Mouse (Mus musculus) neural tube, embryonic 14.5 days (tissue): ENCODE data around the gene Smarcd2. TPM values are rescaled to one million over a fixed set of nuclear protein-coding genes. Genes with fewer than 3 reads are reported as not detected.
A peak's percentile ranks its signal among the peaks of the same experiment; 100 is the strongest.

Source experiments
- ATAC-seq: fragments of 200-750 bp; cut with Nextera tagmentation; 2 replicates; pipeline ENCODE4 v1.8.0; 2017; ENCODE audit warnings: low read depth, mild to moderate bottlenecking, moderate TSS enrichment, moderate library complexity
- H3K27ac ChIP-seq: fragments of 300-500 bp; sonication (generic); 2 replicates; pipeline ENCODE4 v1.5.1; 2014; ENCODE audit warnings: low read depth, mild to moderate bottlenecking, control low read depth, low read length, moderate library complexity, mixed read lengths
- H3K27me3 ChIP-seq: fragments of 300-500 bp; sonication (generic); 2 replicates; pipeline ENCODE4 v1.6.1; 2014; ENCODE audit warnings: low read length; ENCODE audit not compliant: control insufficient read depth, insufficient read depth
- H3K36me3 ChIP-seq: fragments of 300-500 bp; sonication (generic); 2 replicates; pipeline ENCODE4 v1.6.1; 2014; ENCODE audit warnings: low read length, mixed read lengths; ENCODE audit not compliant: control insufficient read depth, insufficient read depth
- H3K4me1 ChIP-seq: fragments of 300-500 bp; sonication (generic); 2 replicates; pipeline ENCODE4 v1.6.1; 2014; ENCODE audit warnings: low read length; ENCODE audit not compliant: control insufficient read depth, insufficient read depth
- H3K4me2 ChIP-seq: fragments of 300-500 bp; sonication (generic); 2 replicates; pipeline ENCODE4 v1.6.1; 2014; ENCODE audit warnings: mild to moderate bottlenecking, low read depth, low read length, control low read depth
- H3K4me3 ChIP-seq: fragments of 300-500 bp; sonication (generic); 2 replicates; pipeline ENCODE4 v1.5.1; 2014; ENCODE audit warnings: low read depth, low read length, control low read depth, mixed read lengths
- H3K9ac ChIP-seq: fragments of 300-500 bp; sonication (generic); replicated peaks from 2 replicates; pipeline ENCODE4 v1.6.1; 2014; ENCODE audit warnings: low read depth, mild to moderate bottlenecking, control low read depth, low read length, mixed read lengths
- H3K9me3 ChIP-seq: fragments of 300-500 bp; sonication (generic); 2 replicates; pipeline ENCODE4 v1.6.1; 2016; ENCODE audit warnings: low read length; ENCODE audit not compliant: control insufficient read depth
- WGBS: fragments of 180-500 bp; shearing (Covaris S2); extraction: QIAGEN DNeasy Blood & Tissue Kit; methylation state at CpG from one replicate; pipeline ENCODE4 v1.1.7; 2014; 5-methylcytosine and 5-hydroxymethylcytosine counted together
- polyA plus RNA-seq: library from polyadenylated mRNA; unstranded; fragments of >200 nt; fragmentation: Nextera tagmentation; extraction: Ambion mirVana; gene quantifications from 2 replicates; pipeline ENCODE4 v1.2.1, GENCODE M21; 2014

The Smarcd2 gene
- polyA plus RNA-seq, 1 experiment from 2014 or later: 10.3 TPM

DNA sequence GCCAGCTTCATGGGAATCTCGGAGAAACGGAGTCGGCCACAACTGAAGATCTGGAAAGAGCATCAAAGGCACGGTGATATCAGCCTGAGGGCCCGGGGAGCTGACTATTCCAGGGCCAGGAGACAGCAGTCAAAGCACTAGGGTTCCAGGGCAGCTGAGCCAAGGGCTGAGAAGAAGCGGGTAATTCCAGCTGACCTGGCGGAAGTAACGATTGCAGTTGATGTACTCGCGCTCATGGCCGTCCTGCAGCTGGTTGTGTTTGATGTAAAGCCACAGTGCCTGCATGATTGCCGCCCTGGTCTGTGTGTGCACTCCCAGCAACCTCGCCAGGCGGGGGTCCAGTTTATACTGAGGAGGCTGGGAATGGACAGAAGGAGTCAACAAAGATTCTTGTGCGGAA, 7.8 kb downstream of the Smarcd2 start:
- Histone ChIP-seq H3K27ac (no peak overlapping the region), H3K9ac (no peak overlapping the region), H3K27me3 (no peaks in the 10 kb centered on the region), H3K4me1 (peaks cover 24% of the 10 kb centered on the region), H3K4me2 (no peak overlapping the region), H3K9me3 (no peaks in the 10 kb centered on the region), H3K36me3 (peaks cover 45% of the 10 kb centered on the region), H3K4me3 (no peak overlapping the region)
- ATAC-seq: no peak
- 94% methylated on average over 15 of the region's 15 CpGs for WGBS

DNA sequence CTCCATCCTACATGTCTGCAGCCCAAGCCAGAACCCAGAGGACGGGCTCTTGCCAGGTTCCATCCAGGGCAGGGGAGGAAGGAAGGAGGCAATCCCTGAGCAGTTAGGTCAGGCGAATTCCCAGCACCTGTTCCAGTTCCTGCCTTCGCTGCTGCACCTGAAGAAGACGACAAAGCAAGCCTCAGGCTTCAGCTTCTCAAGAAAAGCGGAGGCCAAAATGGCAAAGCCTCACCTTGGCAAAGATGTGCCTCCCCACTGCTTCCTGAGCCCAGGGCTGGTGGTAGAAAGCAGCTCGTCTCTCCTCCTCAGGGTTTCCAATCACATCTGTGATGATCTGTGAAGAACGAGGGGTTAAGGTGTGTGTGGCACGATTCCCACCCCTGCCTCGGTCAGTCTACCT, 8.8 kb downstream of the Smarcd2 start:
- Histone ChIP-seq H3K9ac (no peak overlapping the region), H3K4me3 (no peak overlapping the region), H3K4me2 (no peak overlapping the region), H3K9me3 (no peaks in the 10 kb centered on the region), H3K27ac (no peak overlapping the region), H3K36me3 (peaks cover 45% of the 10 kb centered on the region), H3K4me1 (peaks cover 20% of the 10 kb centered on the region), H3K27me3 (no peaks in the 10 kb centered on the region)
- ATAC-seq: no peak
- 93% methylated on average over 9 of the region's 9 CpGs for WGBS

DNA sequence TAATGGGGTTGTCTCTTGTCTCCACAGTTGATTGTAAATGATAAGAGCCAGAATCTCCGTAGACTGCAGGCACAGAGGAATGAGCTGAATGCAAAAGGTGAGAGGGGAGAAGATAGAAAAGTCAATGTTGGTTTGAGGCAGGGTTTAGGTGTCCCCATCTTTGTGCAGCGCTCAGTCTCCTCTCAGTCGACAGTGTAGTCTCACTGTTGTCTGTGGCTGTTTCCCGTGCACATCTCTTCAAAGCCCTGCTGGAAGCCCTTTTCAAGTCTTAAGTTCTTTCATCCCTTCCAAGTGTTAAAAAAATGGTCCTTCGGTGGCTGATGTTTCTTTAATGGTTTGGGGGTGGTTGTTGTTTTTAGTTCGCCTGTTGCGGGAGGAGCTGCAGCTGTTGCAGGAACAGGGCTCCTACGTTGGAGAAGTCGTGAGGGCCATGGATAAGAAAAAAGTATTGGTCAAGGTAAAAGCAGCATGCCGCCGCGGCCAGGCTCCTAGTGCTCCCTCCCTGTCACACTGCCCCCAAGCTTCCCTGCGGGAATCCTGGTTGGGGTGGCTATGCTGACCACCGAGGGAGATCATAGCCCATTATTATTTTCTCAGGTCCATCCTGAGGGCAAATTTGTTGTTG, 11.8 kb downstream of the Smarcd2 start:
- Histone ChIP-seq H3K36me3 (peaks cover 45% of the 10 kb centered on the region), H3K9me3 (no peaks in the 10 kb centered on the region), H3K9ac (no peak overlapping the region), H3K4me1 (peaks cover 8% of the 10 kb centered on the region; the same call in 1 of the 2 replicates), H3K4me3 (no peak overlapping the region), H3K4me2 (no peak overlapping the region), H3K27ac (no peak overlapping the region), H3K27me3 (no peaks in the 10 kb centered on the region)
- 88% methylated on average over 14 of the region's 14 CpGs for WGBS
- no peak for ATAC-seq

GRCm38 (mm10) chr11:106256775-106257174, 16.0 kb downstream of the Smarcd2 start:
- peak overlapping the region; percentile 68 for H3K4me3 ChIP-seq
- H3K27me3 ChIP-seq: no peaks in the 10 kb centered on the region
- H3K36me3 ChIP-seq: peaks cover 19% of the 10 kb centered on the region
- H3K4me2 ChIP-seq: peak overlapping the region; percentile 89
- no peak for ATAC-seq
- no peak overlapping the region for H3K27ac ChIP-seq
- peaks cover 15% of the 10 kb centered on the region for H3K4me1 ChIP-seq
- H3K9me3 ChIP-seq: no peaks in the 10 kb centered on the region
- 78% methylated on average over 5 of the region's 5 CpGs for WGBS
- H3K9ac ChIP-seq: peak overlapping the region; percentile 67; the same call in 1 of the 2 replicates

- Histone ChIP-seq H3K4me1 (peaks cover 15% of the 10 kb centered on the region), H3K36me3 (peaks cover 17% of the 10 kb centered on the region), H3K27me3 (no peaks in the 10 kb centered on the region), H3K27ac (peak within 1 kb of the TSS; percentile 75), H3K9me3 (no peaks in the 10 kb centered on the region), H3K9ac (peak within 1 kb of the TSS; percentile 67), H3K4me2 (peak within 1 kb of the TSS; percentile 89), H3K4me3 (peak within 1 kb of the TSS; percentile 68)
- peak; percentile 95 for ATAC-seq
- under 1% methylated on average over 42 of the region's 42 CpGs for WGBS
Measured at GRCm38 (mm10) chr11:106255685-106256451, 16.9 kb downstream of the Smarcd2 start, which contains the start of the genes Ftsj3 and Psmc5. TSS of gene Ftsj3 (minus strand) at chr11:106256079. TSS of gene Psmc5 (plus strand) at chr11:106256154.

DNA sequence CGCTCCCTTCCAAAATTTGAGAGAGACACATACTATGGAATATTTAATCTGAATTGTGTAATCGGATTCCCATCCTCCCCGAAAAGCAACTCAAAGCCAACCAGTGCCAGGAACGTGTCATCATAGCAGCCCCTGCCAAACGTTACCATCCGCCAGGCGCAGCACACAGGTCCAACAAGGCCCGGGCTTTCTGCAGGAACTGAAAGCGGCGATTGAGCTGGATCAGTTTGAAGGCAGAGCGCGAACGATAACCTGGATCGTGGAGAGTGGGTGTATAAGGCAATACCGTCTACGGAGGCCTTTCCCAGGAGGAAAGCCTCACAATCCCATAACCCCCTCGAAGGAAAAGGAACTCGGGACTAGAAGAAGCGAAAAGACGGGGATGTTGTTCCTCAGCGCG, 17.6 kb downstream of the Smarcd2 start:
- Histone ChIP-seq H3K4me2 (peak overlapping the region; percentile 89), H3K9ac (peak overlapping the region; percentile 44), H3K36me3 (peaks cover 24% of the 10 kb centered on the region), H3K9me3 (no peaks in the 10 kb centered on the region), H3K4me1 (peaks cover 15% of the 10 kb centered on the region), H3K27ac (no peak overlapping the region), H3K4me3 (peak overlapping the region; percentile 68), H3K27me3 (no peaks in the 10 kb centered on the region)
- 0 out of 2 replicates have a peak, but pooled peaks have one; percentile 2 for ATAC-seq
- WGBS: 4% methylated on average over 22 of the region's 22 CpGs

DNA sequence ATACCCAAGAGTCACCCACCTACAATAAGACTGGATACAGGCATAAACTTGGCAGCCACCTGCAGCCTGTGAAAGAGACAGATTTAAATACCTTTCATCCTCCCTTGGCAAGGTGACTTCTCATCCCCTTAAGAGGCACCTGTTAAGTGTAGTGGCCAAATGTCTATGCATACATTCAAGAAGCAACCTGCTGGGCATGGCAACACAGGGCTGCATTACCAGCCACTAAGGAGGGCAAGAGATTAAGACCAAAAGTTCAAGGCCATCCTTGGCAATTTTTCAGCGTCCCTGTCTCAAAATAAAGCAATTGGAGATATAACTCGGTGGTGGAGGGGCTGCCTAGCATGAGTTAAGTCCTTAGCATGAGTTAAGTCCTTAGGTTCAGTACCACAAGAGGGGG, 18.0 kb downstream of the Smarcd2 start:
- Histone ChIP-seq H3K27me3 (no peaks in the 10 kb centered on the region), H3K4me2 (peak overlapping the region; percentile 89), H3K9ac (peak overlapping the region; percentile 44; the same call in 1 of the 2 replicates), H3K27ac (no peak overlapping the region), H3K36me3 (peaks cover 28% of the 10 kb centered on the region), H3K9me3 (no peaks in the 10 kb centered on the region), H3K4me3 (peak overlapping the region; percentile 68), H3K4me1 (peaks cover 15% of the 10 kb centered on the region)
- WGBS: 19% methylated on average over 2 of the region's 2 CpGs
- ATAC-seq: no peak

DNA sequence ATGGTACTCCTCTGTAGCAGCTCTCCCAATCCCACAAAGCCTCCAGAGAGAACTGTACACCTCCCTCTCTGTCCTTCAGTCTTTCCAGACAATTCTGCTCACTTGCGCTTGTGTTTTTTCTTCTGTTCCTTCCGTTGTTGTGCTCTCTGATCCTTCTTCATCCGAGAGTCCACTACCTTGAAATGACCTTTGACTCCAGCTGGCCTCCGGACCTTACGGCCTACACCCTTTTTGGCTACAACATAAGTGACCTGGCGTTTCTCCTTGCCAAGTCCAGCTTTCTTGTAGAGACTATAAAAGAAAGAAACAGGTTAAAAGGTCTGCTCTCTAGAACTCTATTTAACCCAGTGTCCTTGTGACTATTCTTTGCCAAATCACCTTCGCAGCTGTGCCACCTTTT, 23.4 kb downstream of the Smarcd2 start:
- H3K27ac ChIP-seq: no peak overlapping the region
- peaks cover 79% of the 10 kb centered on the region for H3K36me3 ChIP-seq
- WGBS: 90% methylated on average over 7 of the region's 7 CpGs
- no peak overlapping the region for H3K4me2 ChIP-seq
- no peaks in the 10 kb centered on the region for H3K27me3 ChIP-seq
- no peaks in the 10 kb centered on the region for H3K9me3 ChIP-seq
- H3K9ac ChIP-seq: no peak overlapping the region
- H3K4me1 ChIP-seq: no peaks in the 10 kb centered on the region
- ATAC-seq: no peak
- no peak overlapping the region for H3K4me3 ChIP-seq

DNA sequence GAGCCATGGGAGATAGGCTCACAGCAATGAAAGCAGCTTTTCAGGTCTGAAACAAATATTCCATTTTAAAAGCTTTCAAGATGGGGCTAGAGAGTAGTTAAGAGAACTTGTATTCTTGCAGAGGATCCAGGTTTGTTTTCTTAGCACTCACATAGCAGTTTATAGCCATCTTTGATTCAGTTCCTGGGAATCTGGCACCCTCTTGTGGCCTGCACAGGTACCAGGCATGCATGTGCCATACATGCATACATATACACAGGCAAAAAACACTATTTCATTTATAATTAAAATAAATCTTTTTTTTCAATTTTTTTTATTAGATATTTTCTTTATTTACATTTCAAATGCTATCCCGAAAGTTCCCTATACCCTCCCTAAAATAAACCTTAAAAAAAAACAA, 25.9 kb downstream of the Smarcd2 start:
- WGBS: 96% methylated on average over 1 of the region's 1 CpGs
- Histone ChIP-seq H3K27ac (no peak overlapping the region), H3K4me3 (no peak overlapping the region), H3K36me3 (peaks cover 90% of the 10 kb centered on the region), H3K4me2 (no peak overlapping the region), H3K27me3 (no peaks in the 10 kb centered on the region), H3K9me3 (no peaks in the 10 kb centered on the region), H3K9ac (no peak overlapping the region), H3K4me1 (no peaks in the 10 kb centered on the region)
- ATAC-seq: no peak
